Mouse (Mus musculus) liver, postnatal 0 days (tissue): ENCODE results near the gene Ntn4. TPM values are rescaled to one million over a fixed set of nuclear protein-coding genes. Genes with fewer than 3 reads are reported as not detected.
A peak's percentile ranks its signal among the peaks of the same experiment; 100 is the strongest.
"Not testable (repeated sequence)": the region's sequence is repeated elsewhere in the genome, so short reads cannot be mapped to it uniquely, and the experiment has no call there.

Experiments
- ATAC-seq: fragments of 200-750 bp; cut with Nextera tagmentation; 2 replicates; pipeline ENCODE4 v1.8.0; 2017; ENCODE audit warnings: mild to moderate bottlenecking, moderate library complexity
- DNase-seq: peaks from one replicate; pipeline ENCODE4 v3.0.0-alpha.2; 2016
- H3K27ac ChIP-seq: fragments of 300-500 bp; sonication (generic); 2 replicates; pipeline ENCODE4 v1.5.1; 2014; ENCODE audit warnings: antibody characterized with exemption, moderate library complexity, mild to moderate bottlenecking, low read depth
- H3K27me3 ChIP-seq: fragments of 300-500 bp; sonication (generic); 2 replicates; pipeline ENCODE4 v1.6.1; 2014; ENCODE audit warnings: low read length, control low read depth, mixed read lengths; ENCODE audit not compliant: insufficient read depth
- H3K36me3 ChIP-seq: fragments of 300-500 bp; sonication (generic); replicated peaks from 2 replicates; pipeline ENCODE4 v1.6.1; 2014; ENCODE audit warnings: mild to moderate bottlenecking, control low read depth, low read length, moderate library complexity, mixed read lengths; ENCODE audit not compliant: insufficient read depth
- H3K4me1 ChIP-seq: fragments of 300-500 bp; sonication (generic); 2 replicates; pipeline ENCODE4 v1.6.1; 2014; ENCODE audit warnings: antibody characterized with exemption, mild to moderate bottlenecking, control low read depth; ENCODE audit not compliant: insufficient read depth
- H3K4me2 ChIP-seq: fragments of 300-500 bp; sonication (generic); 2 replicates; pipeline ENCODE4 v1.6.1; 2014; ENCODE audit warnings: low read depth, mild to moderate bottlenecking, low read length, moderate library complexity, mixed read lengths
- H3K4me3 ChIP-seq: fragments of 300-500 bp; sonication (generic); 2 replicates; pipeline ENCODE4 v1.5.1; 2014; ENCODE audit warnings: low read depth, low read length
- H3K9ac ChIP-seq: fragments of 300-500 bp; sonication (generic); replicated peaks from 2 replicates; pipeline ENCODE4 v1.6.1; 2014; ENCODE audit warnings: mild to moderate bottlenecking, moderate library complexity
- H3K9me3 ChIP-seq: fragments of 300-500 bp; sonication (generic); 2 replicates; pipeline ENCODE4 v1.6.1; 2016; ENCODE audit warnings: mild to moderate bottlenecking, control low read depth, low read length, mixed read lengths
- CTCF ChIP-seq: sonication (generic); IDR thresholded peaks from 2 replicates; pipeline ENCODE4 v1.5.1; 2016; ENCODE audit warnings: antibody characterized with exemption, low read depth
- EP300 ChIP-seq: IDR thresholded peaks from 2 replicates; pipeline ENCODE4 v1.6.1; 2016; ENCODE audit warnings: antibody characterized with exemption, low read depth, mild to moderate bottlenecking
- WGBS: fragments of 180-500 bp; shearing (Covaris S2); extraction: QIAGEN DNeasy Blood & Tissue Kit; methylation state at CpG from one replicate; pipeline ENCODE4 v1.1.7; 2014; ENCODE audit not compliant: insufficient replicate concordance; 5-methylcytosine and 5-hydroxymethylcytosine counted together
- polyA plus RNA-seq: library from polyadenylated mRNA; unstranded; fragments of >200 nt; fragmentation: Nextera tagmentation; extraction: Ambion mirVana; gene quantifications from 2 replicates; pipeline ENCODE4 v1.2.1, GENCODE M21; 2015

Ntn4 gene
- polyA plus RNA-seq, 1 experiment from 2014 or later: 0.74 TPM

DNA sequence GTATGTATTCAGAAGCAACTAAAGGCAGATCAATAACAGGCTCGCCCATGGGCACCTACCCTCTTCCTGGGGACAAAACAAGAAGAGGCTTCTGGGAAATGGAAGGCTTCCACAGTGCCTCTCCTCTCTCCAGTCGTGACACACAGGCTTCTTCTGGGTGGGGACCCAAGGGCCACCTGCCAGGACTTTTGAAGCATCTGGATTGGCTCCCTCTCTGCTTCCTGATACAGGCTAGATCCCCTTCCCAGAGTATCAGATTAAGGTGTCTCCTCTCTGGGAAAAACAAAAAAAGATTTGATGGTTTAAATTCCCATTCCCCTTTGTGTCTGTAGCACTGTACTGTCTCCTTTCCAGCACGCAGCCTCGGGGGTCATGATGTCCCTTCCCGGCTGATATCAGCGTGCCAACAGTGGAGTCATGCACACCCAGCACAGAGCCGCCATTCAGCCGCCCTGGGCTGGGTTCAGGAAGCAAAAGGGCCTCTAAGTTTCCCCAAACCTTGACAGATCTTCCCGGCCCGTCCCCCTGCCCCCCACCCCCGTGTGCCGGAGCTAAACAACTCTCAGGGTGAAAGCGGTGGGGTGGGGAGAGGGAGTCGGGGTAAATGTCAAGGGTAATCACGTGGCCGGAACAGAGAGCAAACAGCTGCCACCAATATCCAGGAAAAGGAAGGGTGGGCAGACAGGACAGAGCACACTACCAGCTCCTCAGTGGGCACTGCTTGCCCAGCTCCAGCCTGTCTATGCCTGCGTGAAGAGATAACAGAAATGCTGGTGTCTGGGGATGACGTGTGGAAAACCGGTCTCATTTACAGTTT lies 38.9 kb downstream of the Ntn4 start:
- Histone ChIP-seq H3K27me3 (no peaks in the 10 kb centered on the region), H3K36me3 (no peaks in the 10 kb centered on the region), H3K9ac (peak overlapping the region; percentile 61), H3K4me1 (peaks cover 20% of the 10 kb centered on the region), H3K4me2 (peak overlapping the region; percentile 72), H3K27ac (peak overlapping the region; percentile 86), H3K9me3 (no peaks in the 10 kb centered on the region), H3K4me3 (peak overlapping the region; percentile 32)
- ATAC-seq (peak; percentile 94), DNase-seq (peak; percentile 56)
- TF ChIP-seq EP300 (peak; percentile 85; the same call in 1 of the 2 replicates), CTCF (no peak)
- 20% methylated on average over 19 of the region's 19 CpGs for WGBS

DNA sequence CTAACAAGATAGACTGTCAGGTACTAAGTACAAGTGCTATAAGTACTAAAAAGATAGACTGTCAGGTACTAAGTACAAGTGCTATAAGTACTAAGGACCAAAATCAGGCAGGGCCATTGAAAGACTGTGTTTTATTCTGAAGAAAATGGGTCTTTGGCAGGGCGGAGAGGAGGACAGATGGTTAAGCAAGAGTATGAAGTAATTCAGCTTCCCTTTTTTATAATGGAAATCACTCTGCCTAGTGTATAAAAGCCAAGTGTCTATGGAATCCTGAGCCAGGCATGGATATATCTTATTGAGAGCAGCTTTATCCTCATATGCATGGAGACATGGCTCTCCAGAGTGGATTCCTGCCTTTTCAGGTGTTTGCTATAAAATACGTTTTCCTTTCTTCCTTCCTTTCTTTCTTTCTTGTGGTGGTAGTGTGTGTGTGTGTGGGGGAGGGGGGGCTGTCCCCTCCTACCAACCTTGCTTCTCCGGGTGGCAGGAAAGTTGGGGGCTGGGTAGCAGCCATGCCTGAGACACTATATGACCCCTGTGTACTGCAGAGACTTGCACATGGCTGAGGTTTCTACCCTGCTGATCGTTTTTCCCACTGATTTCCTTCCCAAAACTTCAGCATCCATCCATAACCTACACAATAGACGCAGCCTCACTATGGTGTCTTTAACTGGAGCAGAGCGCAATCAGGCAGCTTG lies 40.3 kb downstream of the Ntn4 start:
- Histone ChIP-seq H3K27ac (no peak overlapping the region), H3K36me3 (no peaks in the 10 kb centered on the region), H3K4me2 (no peak overlapping the region), H3K4me3 (no peak overlapping the region), H3K9me3 (no peaks in the 10 kb centered on the region), H3K4me1 (peaks cover 20% of the 10 kb centered on the region), H3K27me3 (no peaks in the 10 kb centered on the region), H3K9ac (no peak overlapping the region)
- ATAC-seq (no peak), DNase-seq (no peak)
- TF ChIP-seq CTCF (no peak), EP300 (no peak)
- WGBS: 61% methylated on average over 6 of the region's 6 CpGs

DNA sequence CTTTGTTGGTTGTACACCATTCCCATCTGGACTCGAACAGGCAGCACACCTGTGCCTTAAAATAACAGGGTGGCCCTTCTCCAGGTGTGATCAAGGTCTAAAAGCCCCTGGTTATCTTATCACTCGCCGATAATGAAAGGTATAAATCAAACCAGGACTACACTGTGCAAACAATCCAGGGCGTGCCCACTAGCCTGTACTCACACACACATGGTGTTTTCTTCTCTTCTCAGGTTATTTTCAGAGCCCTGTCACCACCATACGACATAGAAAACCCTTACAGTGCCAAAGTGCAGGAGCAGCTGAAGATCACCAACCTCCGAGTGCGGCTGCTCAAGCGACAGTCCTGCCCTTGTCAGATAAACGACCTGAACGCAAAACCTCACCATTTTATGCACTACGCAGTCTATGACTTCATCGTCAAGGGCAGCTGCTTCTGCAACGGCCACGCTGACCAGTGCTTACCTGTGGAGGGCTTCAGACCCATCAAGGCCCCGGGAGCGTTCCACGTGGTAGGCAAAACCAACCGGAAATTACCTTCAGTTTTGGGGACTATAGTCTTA lies 41.8 kb downstream of the Ntn4 start:
- no peaks in the 10 kb centered on the region for H3K9me3 ChIP-seq
- H3K4me3 ChIP-seq: no peak overlapping the region
- H3K4me2 ChIP-seq: peak overlapping the region; percentile 35
- H3K9ac ChIP-seq: no peak overlapping the region
- 55% methylated on average over 18 of the region's 18 CpGs for WGBS
- 0 out of 2 replicates have a peak overlapping the region, but pooled peaks have one; percentile 9 for H3K27ac ChIP-seq
- no peaks in the 10 kb centered on the region for H3K27me3 ChIP-seq
- no peaks in the 10 kb centered on the region for H3K36me3 ChIP-seq
- ATAC-seq (peak; percentile 40), DNase-seq (no peak)
- peaks cover 20% of the 10 kb centered on the region for H3K4me1 ChIP-seq
- TF ChIP-seq EP300 (no peak), CTCF (no peak)

DNA sequence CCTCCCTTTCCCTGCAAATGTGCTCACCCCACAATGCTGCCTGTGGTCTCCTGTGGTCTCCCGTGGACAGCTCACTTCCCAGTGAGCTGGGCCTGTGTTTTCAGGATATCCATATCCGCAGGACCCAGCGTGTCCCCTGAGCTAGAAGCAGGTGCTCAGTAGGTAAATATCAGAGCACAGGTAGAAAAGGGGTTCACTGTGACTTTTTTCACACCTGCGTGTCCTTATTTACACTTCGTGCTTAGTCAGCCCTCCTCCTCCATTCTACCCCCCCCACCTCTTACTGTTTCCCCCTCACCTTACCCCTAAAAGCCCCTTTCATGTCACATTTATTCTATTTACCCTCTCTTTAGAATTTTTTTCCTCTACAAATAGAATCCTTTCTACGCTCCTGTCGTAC lies 42.7 kb downstream of the Ntn4 start:
- no peak overlapping the region for H3K27ac ChIP-seq
- no peak overlapping the region; the same call in 1 of the 2 replicates for H3K9ac ChIP-seq
- H3K27me3 ChIP-seq: no peaks in the 10 kb centered on the region
- TF ChIP-seq EP300 (no peak), CTCF (no peak)
- peak overlapping the region; percentile 48 for H3K4me2 ChIP-seq
- no peaks in the 10 kb centered on the region for H3K9me3 ChIP-seq
- DNase-seq (no peak), ATAC-seq (no peak)
- H3K4me3 ChIP-seq: 0 out of 2 replicates have a peak overlapping the region, but pooled peaks have one; percentile 4
- H3K36me3 ChIP-seq: no peaks in the 10 kb centered on the region
- peaks cover 20% of the 10 kb centered on the region for H3K4me1 ChIP-seq
- 80% methylated on average over 7 of the region's 7 CpGs for WGBS

DNA sequence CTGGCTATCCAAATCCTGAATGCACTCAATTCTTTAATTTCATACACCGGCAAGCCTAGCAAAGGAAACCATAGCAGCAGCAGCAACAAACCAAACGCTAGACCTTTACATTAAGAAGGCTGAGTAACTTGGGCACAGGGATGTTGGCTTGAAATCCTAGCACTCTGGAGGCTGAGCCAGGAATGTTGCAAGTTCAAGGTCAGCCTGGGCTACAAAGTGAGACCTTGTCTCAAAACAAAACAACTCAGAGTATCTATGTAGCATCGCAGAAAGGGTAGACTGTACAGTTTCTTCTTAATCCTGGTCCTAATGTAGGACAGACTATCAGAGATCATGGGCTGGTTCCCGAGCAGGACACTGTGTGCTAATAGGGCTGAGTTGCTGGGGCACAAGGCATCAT lies 43.4 kb downstream of the Ntn4 start:
- no peak overlapping the region for H3K9ac ChIP-seq
- no peak overlapping the region for H3K4me2 ChIP-seq

GRCm38 (mm10) chr10:93685416-93685815 lies 44.9 kb downstream of the Ntn4 start:
- H3K9ac ChIP-seq, H3K27me3 ChIP-seq, H3K9me3 ChIP-seq, H3K4me2 ChIP-seq, H3K36me3 ChIP-seq, DNase-seq, H3K4me1 ChIP-seq, ATAC-seq, H3K4me3 ChIP-seq, H3K27ac ChIP-seq: not testable (repeated sequence)
- peak; percentile 86 for TF ChIP-seq EP300
- WGBS: 54% methylated on average over 3 of the region's 3 CpGs

More for the DNA sequence above, 43.4 kb downstream of the Ntn4 start:
- Histone ChIP-seq H3K9me3 (no peaks in the 10 kb centered on the region), H3K4me1 (peaks cover 18% of the 10 kb centered on the region), H3K27me3 (no peaks in the 10 kb centered on the region), H3K4me3 (no peak overlapping the region), H3K36me3 (no peaks in the 10 kb centered on the region), H3K27ac (no peak overlapping the region)
- ATAC-seq: no peak
- no peak for TF ChIP-seq CTCF
- TF ChIP-seq EP300: no peak
- WGBS: 71% methylated on average over 4 of the region's 4 CpGs
- no peak for DNase-seq
